Mouse (Mus musculus) heart, embryonic 13.5 days (tissue): ENCODE measurements at regions not wholly inside any gene's neighbourhood (a gene's known extent, or its start where the extent isn't known, plus 50 kb on each side); places are given as distances from the start of the nearest gene placed in this dataset.

Experiments used
- ATAC-seq: fragments of 200-750 bp; cut with Nextera tagmentation; 2 replicates; pipeline ENCODE4 v1.8.0; 2017; ENCODE audit warnings: moderate TSS enrichment; ENCODE audit not compliant: insufficient number of reproducible peaks, low FRiP score, low TSS enrichment; ENCODE audit errors: extremely low read depth
- H3K27ac ChIP-seq: fragments of 300-500 bp; sonication (generic); replicated peaks from 2 replicates; pipeline ENCODE4 v1.5.1; 2015; ENCODE audit warnings: moderate library complexity, mild to moderate bottlenecking, inconsistent platforms
- H3K27me3 ChIP-seq: fragments of 300-500 bp; sonication (generic); replicated peaks from 2 replicates; pipeline ENCODE4 v1.6.1; 2015; ENCODE audit warnings: mild to moderate bottlenecking, inconsistent platforms
- H3K36me3 ChIP-seq: fragments of 300-500 bp; sonication (generic); 2 replicates; pipeline ENCODE4 v1.6.1; 2015; ENCODE audit warnings: mild to moderate bottlenecking, inconsistent platforms
- H3K4me1 ChIP-seq: fragments of 300-500 bp; sonication (generic); 2 replicates; pipeline ENCODE4 v1.6.1; 2015; ENCODE audit warnings: inconsistent platforms
- H3K4me2 ChIP-seq: fragments of 300-500 bp; sonication (generic); 2 replicates; pipeline ENCODE4 v1.6.1; 2015; ENCODE audit warnings: inconsistent platforms, mild to moderate bottlenecking, moderate library complexity
- H3K4me3 ChIP-seq: fragments of 300-500 bp; sonication (generic); 2 replicates; pipeline ENCODE4 v1.5.1; 2015; ENCODE audit warnings: moderate library complexity, mild to moderate bottlenecking, inconsistent platforms
- H3K9ac ChIP-seq: fragments of 300-500 bp; sonication (generic); 2 replicates; pipeline ENCODE4 v1.6.1; 2015; ENCODE audit warnings: inconsistent platforms, mild to moderate bottlenecking, moderate library complexity
- H3K9me3 ChIP-seq: fragments of 300-500 bp; sonication (generic); 2 replicates; pipeline ENCODE4 v1.6.1; 2016; ENCODE audit warnings: inconsistent platforms
- WGBS: fragments of 180-500 bp; shearing (Covaris S2); methylation state at CpG from one replicate; pipeline ENCODE4 v1.1.7; 2015; ENCODE audit warnings: mixed read lengths; 5-methylcytosine and 5-hydroxymethylcytosine counted together

DNA sequence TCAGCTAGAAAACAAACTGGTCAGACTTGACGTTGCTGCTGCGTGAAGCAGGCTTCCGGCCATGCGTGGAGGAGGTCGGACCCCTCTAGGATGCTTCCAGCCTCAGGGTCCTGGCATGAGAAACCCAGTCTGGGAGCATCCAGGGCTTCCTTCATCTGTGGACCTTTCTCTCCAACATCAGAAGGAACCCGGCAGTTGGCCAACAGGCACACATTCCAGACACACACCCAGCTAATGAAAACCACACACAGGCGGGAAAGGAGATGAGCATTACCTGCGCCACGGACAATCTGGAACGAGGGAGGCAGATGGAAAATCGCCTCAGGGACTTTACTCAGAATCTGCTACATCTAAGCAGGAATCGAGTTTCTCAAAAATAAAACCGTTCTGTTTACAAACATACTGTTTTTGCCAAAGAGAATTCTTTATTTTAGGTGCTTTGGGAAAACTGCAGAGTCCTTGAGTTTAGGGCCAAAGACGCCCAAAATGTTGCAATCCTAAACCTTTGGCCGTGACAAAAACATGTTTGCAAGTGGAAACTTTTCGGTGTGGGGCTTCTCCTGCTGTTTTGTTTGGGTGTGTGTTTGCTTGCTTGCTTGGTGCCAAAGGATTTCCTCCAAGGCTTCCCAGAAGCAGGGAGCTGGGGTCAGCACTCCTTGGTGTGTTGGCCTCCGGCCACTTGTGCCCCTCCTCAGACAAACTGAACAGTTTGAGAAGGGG, 147.0 kb downstream of the Setd4 start:
- Histone ChIP-seq H3K27ac (no peak overlapping the region), H3K9ac (no peak overlapping the region), H3K4me2 (no peak overlapping the region), H3K4me3 (no peak overlapping the region), H3K9me3 (no peaks in the 10 kb centered on the region), H3K36me3 (no peaks in the 10 kb centered on the region), H3K27me3 (peaks cover 44% of the 10 kb centered on the region), H3K4me1 (peaks cover 28% of the 10 kb centered on the region)
- 76% methylated on average over 17 of the region's 17 CpGs for WGBS
- no peak for ATAC-seq

DNA sequence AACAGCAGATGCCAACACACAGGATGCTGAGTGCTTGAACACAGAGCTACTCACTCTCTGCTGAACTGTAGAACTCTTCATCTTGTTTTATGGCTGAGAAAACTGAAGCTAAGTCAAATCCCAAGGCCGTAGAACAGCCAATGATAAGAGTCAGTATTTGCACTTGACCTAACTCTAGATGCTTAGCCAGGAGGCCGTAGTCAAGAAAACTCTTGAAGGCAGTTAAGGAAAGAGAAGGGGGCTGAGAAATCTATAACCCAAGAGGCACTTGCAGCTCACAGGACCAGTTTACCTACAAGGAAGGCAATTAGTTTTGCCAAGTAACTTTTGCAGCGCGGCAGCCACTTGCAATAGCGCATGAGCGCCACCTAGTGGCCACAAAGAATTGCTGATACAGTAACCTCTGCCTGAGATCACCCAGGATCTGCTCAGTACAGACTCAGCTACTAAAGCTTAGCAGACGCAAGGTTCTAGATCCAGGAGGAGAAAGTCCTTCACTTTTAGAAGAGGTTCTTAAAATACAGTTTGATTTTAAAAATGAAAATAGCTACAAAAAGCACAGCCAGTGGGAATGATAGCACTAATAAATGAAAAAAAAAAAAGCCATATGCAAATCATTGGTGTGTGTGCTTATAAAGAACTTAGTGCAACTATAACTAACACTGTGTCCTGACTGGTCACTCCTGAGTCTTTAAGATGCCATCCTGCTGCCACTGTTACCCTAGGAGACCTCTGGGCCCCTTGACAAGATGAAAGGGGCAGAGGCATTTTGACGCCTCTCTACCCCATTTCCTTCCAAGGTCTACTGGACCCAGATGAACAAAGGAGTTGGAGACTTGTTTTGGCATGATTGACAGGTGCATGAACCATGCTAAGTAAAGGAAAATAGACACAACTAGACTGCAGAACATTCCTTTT, 149.5 kb downstream of the Setd4 start:
- Histone ChIP-seq H3K27me3 (peaks cover 34% of the 10 kb centered on the region), H3K36me3 (no peaks in the 10 kb centered on the region), H3K4me3 (no peak overlapping the region), H3K4me2 (no peak overlapping the region), H3K9ac (no peak overlapping the region), H3K27ac (no peak overlapping the region), H3K4me1 (peaks cover 9% of the 10 kb centered on the region), H3K9me3 (no peaks in the 10 kb centered on the region)
- WGBS, result 28% methylated on average over 8 of the region's 8 CpGs
- no peak for ATAC-seq

DNA sequence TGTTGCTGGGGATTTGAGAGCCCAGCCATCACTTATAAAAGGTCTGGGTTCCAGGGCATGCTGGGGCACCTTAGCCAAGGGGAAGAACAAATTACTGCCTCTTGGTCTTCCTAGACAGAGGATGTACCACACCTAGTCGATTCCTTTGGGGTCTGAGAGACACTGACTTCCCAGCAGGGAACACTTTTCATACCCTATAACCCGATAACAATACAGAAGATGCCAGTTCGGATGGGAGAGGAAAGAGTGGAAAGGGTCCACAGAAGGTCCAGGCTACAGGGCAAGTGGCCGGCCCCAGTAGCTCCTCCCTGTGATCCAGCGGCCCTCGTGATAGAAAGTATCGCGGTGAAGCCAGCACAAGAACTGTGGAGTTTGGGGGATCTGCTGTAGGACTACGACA, 150.8 kb downstream of the Setd4 start:
- no peak overlapping the region for H3K4me2 ChIP-seq
- H3K27me3 ChIP-seq, result peaks cover 34% of the 10 kb centered on the region
- no peak for ATAC-seq
- H3K9ac ChIP-seq, result no peak overlapping the region
- H3K4me1 ChIP-seq, result no peaks in the 10 kb centered on the region; the same call in 1 of the 2 replicates
- no peak overlapping the region for H3K27ac ChIP-seq
- H3K36me3 ChIP-seq, result no peaks in the 10 kb centered on the region
- no peaks in the 10 kb centered on the region for H3K9me3 ChIP-seq
- no peak overlapping the region for H3K4me3 ChIP-seq
- 78% methylated on average over 9 of the region's 9 CpGs for WGBS

DNA sequence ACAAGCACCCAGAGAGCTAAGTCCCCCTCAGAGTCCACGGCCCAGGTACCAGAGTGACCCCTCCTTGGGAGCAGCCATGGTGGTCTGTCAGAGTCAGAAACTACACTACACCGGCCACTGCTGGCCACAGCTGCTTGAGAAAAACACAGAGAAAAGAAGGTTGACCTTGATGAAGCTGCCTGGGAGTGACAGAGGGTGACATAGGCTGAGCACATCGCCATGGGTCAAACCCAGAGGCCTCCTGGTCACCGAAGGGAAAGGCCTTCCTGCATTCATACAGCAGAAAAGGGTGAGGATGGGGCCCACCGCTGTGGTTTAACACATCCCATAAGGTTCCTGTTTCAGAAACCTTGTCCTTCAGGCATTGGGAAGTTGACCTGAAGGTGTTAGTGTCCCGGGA, 153.0 kb downstream of the Setd4 start:
- Histone ChIP-seq H3K36me3 (no peaks in the 10 kb centered on the region), H3K27ac (no peak overlapping the region), H3K9ac (no peak overlapping the region), H3K9me3 (no peaks in the 10 kb centered on the region), H3K4me3 (no peak overlapping the region), H3K4me1 (no peaks in the 10 kb centered on the region), H3K4me2 (no peak overlapping the region), H3K27me3 (peaks cover 35% of the 10 kb centered on the region)
- ATAC-seq, result no peak
- WGBS, result 74% methylated on average over 6 of the region's 6 CpGs

DNA sequence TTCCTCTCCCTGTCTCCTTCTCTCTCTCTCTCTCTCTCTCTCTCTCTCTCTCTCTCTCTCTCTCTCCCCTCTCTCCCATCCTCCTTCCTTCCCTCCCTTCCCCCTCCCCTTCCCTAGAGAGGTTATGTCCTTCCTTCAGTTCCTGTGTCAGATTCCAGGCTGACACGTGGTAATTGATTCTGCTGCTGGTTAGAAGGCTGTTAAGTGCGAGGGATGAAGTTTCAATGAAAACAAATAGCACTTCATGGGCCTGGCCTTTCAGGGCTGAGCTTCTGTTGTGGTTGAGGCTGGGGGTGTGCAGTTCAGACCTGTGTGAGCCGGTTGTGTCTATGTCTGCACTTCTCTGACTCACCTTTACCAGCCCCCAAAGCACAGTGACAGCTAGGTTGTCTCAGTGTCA, 153.9 kb downstream of the Setd4 start:
- Histone ChIP-seq H3K27me3 (peaks cover 33% of the 10 kb centered on the region), H3K9ac (no peak overlapping the region), H3K4me1 (no peaks in the 10 kb centered on the region), H3K36me3 (no peaks in the 10 kb centered on the region), H3K9me3 (no peaks in the 10 kb centered on the region), H3K27ac (no peak overlapping the region), H3K4me2 (no peak overlapping the region), H3K4me3 (no peak overlapping the region)
- no peak for ATAC-seq
- 13% methylated on average over 3 of the region's 3 CpGs for WGBS

DNA sequence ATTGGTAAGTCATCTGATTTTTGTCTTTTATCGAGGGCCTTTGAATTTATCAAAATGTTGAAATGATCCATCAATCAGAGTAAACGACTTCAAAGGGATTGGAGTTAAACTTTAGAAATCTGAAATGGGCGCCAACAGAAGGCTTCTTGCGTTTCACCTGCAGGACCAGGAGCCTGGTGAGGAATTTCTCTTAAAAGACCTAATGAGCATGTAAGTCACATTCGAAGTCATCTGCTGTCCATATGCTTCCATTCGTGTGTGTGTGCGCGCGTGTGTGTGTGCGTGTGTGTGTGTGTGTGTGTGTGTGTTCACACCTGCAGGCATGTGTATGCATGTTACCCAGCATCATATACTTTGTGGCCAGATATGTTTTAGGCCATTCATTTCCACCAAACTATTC, 155.7 kb downstream of the Setd4 start:
- H3K27ac ChIP-seq, result no peak overlapping the region
- 79% methylated on average over 10 of the region's 10 CpGs for WGBS

DNA sequence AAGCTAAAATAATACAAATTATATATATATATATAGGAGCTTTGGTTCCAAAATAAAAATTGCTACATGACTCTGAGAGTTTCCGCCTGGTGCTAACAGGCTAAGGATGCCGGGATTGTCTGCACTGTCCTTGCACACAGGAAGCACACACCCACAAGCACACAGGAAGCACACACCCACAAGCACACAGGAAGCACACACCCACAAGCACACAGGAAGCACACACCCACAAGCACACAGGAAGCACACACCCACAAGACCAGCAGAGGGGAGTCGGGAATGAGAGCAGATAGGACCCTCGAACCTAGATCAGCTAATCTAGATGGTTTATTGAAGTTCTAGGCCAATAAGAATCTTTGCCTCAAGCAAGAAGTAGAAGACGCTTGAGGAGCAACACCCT, 156.9 kb downstream of the Setd4 start:
- Histone ChIP-seq H3K4me2 (no peak overlapping the region), H3K4me1 (peaks cover 16% of the 10 kb centered on the region), H3K27me3 (peaks cover 19% of the 10 kb centered on the region), H3K27ac (no peak overlapping the region), H3K4me3 (no peak overlapping the region), H3K9ac (no peak overlapping the region), H3K9me3 (peaks cover 5% of the 10 kb centered on the region; the same call in 1 of the 2 replicates), H3K36me3 (no peaks in the 10 kb centered on the region)
- WGBS, result 86% methylated on average over 5 of the region's 5 CpGs
- ATAC-seq, result no peak

More for the DNA sequence above, 155.7 kb downstream of the Setd4 start:
- Histone ChIP-seq H3K9me3 (peaks cover 5% of the 10 kb centered on the region; the same call in 1 of the 2 replicates), H3K4me1 (peaks cover 4% of the 10 kb centered on the region), H3K36me3 (no peaks in the 10 kb centered on the region), H3K4me3 (no peak overlapping the region), H3K4me2 (no peak overlapping the region), H3K27me3 (peaks cover 31% of the 10 kb centered on the region), H3K9ac (no peak overlapping the region)
- no peak for ATAC-seq

DNA sequence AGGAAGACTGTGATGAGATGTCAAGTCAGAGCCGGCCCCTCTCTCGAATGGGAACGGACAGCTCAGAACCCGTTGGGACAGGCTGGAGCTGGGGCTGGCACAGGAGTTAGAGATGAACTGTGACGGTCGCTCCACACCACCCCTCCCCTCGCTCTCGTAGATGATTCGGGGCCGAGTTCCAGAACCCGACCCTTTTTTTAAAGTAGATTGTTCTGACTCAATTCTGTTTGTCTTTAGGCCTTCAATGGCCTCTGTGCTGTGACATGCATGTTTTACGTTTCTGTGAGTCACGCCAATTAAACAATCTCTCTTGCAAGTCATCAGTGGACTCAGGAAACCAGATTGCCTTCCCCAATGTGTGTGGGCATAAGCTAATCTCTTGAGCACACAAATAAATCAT, 157.7 kb downstream of the Setd4 start:
- no peaks in the 10 kb centered on the region for H3K36me3 ChIP-seq
- ATAC-seq, result no peak
- peaks cover 16% of the 10 kb centered on the region for H3K4me1 ChIP-seq
- H3K27ac ChIP-seq, result no peak overlapping the region
- 72% methylated on average over 13 of the region's 13 CpGs for WGBS
- H3K9ac ChIP-seq, result no peak overlapping the region
- peaks cover 5% of the 10 kb centered on the region; the same call in 1 of the 2 replicates for H3K9me3 ChIP-seq
- no peak overlapping the region for H3K4me3 ChIP-seq
- no peak overlapping the region for H3K4me2 ChIP-seq
- H3K27me3 ChIP-seq, result peaks cover 20% of the 10 kb centered on the region

DNA sequence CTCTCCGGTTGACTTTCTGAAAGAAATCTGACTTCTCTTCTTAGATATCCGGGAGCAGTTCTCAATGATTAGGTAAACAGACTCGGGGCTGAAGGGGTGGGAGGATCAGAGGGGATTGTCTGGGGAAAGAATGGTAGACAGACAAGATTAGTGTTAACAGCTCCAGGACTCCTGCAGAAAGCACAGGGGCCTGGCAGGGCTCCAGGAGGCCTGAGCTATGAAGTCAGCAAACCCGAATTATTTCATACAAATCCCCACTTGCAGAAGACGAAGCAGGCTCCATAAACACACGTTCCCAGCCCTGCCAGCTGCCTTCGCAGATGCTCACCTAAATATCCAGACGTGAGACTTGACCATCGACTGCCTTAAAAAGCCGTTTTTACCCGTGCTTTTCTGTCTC, 161.0 kb downstream of the Setd4 start:
- WGBS, result 18% methylated on average over 11 of the region's 11 CpGs
- Histone ChIP-seq H3K4me1 (peaks cover 23% of the 10 kb centered on the region), H3K9ac (peak overlapping the region; percentile 58; the same call in 1 of the 2 replicates), H3K27ac (peak overlapping the region; percentile 48), H3K4me2 (peak overlapping the region; percentile 52), H3K27me3 (peaks cover 18% of the 10 kb centered on the region; the same call in 1 of the 2 replicates), H3K36me3 (no peaks in the 10 kb centered on the region), H3K9me3 (peaks cover 5% of the 10 kb centered on the region; the same call in 1 of the 2 replicates), H3K4me3 (0 out of 2 replicates have a peak overlapping the region, but pooled peaks have one; percentile 5)
- ATAC-seq, result no peak

DNA sequence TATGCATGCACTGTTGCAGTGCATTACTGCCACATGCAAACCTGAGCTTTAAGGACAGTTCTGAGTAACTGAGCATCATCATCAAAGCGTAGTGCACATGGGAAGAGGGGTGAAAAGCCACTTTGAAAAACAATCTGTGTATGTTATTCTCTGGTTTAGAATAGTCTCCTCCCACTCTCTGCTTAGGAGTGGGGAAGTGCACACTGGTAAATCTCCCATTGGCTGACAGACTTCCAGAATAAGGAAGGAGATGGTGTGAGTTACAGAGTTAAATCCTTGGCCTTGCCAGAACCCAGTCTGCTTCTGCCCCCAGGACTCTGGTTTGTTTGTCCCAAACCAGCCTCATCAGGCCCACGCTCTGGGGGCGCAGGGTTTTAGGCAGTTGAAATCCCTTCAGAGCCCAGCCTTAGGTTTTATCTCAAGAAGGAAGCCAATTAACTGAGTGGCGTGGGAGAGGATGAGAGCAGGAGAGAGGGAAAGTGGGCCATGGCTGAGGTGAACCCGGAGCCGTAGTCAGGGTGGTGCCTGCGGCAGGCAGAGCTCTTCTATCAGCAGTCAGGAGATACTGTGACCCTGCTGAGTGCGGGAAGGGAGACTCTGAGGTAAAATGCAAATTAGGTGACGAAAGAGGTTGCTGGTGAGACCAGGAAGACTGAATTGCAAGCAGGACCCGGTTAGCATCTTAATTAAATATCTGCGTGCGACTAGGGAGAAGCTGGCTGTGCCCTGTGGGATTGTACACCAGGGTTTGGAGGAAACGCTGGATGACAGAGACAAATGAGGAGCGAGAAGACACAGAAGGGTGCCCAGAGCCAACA, 166.0 kb downstream of the Setd4 start:
- no peaks in the 10 kb centered on the region for H3K9me3 ChIP-seq
- no peak overlapping the region; the same call in 1 of the 2 replicates for H3K4me3 ChIP-seq
- H3K4me1 ChIP-seq, result peaks cover 28% of the 10 kb centered on the region
- H3K27me3 ChIP-seq, result peaks cover 31% of the 10 kb centered on the region
- ATAC-seq, result no peak
- H3K4me2 ChIP-seq, result peak overlapping the region; percentile 54
- no peak overlapping the region for H3K27ac ChIP-seq
- H3K36me3 ChIP-seq, result no peaks in the 10 kb centered on the region
- peak overlapping the region; percentile 37; the same call in 1 of the 2 replicates for H3K9ac ChIP-seq
- 13% methylated on average over 14 of the region's 14 CpGs for WGBS

DNA sequence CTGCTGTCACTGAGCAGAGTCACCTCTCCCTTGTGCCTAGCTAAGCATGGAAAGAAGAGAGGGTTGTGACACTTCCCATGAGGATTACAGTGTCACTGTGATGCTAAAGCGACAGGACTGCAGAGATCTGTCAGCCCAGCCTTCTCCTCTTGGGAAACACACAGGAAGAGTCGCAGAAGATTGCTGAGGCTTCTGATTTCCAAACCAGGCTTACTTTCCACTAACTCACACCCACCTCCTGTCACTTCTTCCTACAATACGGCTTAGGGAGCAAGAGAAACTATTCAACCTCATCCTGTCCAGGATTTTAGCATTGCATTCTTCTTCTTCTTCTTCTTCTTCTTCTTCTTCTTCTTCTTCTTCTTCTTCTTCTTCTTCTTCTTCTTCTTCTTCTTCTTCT, 167.1 kb downstream of the Setd4 start:
- Histone ChIP-seq H3K36me3 (no peaks in the 10 kb centered on the region), H3K4me1 (peaks cover 19% of the 10 kb centered on the region), H3K27ac (no peak overlapping the region), H3K4me3 (no peak overlapping the region), H3K4me2 (no peak overlapping the region), H3K9me3 (no peaks in the 10 kb centered on the region), H3K27me3 (peaks cover 30% of the 10 kb centered on the region), H3K9ac (no peak overlapping the region)
- WGBS, result 30% methylated on average over 3 of the region's 3 CpGs
- no peak for ATAC-seq
